Mouse (Mus musculus): ENCODE measurements at regions not wholly inside any gene's neighbourhood (a gene's known extent, or its start where the extent isn't known, plus 50 kb on each side); places are given as distances from the start of the nearest gene placed in this dataset.

DNA sequence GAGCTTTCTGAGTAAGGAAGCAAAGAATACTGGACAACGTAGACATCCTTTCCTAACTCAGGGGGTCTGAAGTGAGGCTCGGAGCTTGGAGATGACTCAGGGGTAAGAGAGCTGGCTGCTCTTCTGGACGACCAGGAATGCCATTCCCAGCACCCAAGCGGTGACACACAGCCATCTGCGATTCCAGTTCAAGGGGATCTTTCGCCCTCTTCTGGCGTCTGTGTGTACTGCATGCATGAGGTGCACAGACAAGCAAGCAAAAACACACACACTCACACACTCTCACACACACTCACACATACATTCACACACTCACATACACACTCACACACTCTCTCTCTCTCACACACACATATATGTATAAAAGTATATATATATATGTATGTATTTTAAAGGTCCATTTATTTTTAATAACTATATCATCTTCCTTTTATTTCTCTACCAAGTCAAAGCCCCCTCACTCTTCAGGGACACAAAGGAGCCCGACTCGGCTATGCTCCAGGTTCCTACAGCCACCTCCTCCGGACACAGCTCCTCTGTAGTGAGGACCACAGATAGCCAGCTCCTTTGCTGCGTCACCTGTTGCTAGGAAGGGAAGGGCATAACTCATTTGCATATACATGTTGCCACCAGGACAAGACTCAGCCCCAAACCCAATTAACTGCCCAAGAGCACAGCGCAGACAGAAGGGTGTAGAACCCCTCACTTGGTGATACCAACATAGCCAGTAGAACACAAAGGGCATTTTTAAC is 91.9 kb upstream of the Smad3 start:
- DNase-seq = peak; percentile 65

DNA sequence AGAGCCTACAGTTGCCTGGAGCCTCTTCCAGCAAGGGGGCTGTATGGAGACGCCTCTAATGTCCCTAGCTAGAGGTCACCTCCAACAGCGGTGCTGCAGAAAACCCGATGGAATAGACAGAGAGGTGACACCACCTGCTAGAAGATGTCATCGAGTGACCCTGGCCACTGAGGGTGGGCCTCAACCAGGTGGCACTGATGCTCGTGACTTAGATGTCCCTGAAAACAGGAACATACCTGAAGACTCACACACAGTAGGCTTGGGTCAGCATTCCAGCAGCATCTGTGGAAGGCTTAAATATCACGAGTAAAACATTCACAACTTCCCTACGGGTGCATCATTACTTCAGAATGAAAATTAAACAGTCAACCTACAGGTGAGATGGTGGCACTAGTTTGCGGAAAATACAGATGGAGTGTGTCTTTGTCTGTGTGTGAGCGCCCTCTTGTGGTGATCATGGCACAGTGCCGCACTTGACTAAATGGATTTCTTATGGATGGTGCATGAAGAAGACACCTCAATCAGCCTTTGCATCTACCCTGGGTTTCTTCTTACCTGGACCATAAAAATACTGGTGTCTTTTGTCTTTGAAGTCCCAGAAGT is 86.2 kb upstream of the Smad3 start:
- DNase-seq = peak; percentile 79

DNA sequence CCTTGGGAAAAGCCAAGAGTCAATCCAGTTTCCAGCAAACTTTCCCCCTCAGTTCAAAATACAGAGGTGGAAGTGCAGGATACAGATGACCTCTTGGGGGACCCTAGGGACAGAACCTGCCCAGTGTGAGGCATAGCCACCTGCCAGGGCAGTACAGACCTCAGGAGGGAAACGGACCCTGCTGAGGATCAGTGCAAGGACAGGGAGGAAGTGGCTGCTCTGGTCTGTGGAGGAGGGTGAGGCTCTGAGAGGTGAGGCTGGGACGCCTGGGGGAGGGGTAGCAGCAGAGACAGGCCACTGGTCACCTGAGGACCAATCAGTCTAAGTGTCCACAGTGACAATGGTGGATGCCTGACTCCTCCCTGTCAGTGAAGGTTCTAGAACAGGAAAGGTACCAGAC is 85.6 kb upstream of the Smad3 start:
- no peak for DNase-seq

DNA sequence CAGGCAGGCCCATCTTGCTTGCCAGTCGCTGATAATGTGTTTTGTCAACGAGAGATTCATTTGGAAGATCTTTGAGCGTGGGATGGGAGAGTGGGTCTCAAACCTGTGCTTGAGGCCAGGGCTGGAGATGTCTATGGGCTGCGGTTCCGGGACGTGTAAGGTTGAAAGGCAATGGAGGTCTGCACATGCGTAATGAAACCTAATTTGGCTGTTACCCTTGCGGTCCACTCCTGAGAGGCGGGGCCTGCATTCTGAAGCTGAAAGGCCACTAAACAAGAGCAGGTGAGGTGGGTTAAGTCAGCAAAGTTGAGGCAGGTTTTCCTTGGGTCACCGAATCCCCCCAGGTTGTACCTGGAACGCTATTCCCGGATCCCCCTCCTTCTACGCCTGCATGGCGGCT is 83.3 kb upstream of the Smad3 start:
- no peak for DNase-seq

DNA sequence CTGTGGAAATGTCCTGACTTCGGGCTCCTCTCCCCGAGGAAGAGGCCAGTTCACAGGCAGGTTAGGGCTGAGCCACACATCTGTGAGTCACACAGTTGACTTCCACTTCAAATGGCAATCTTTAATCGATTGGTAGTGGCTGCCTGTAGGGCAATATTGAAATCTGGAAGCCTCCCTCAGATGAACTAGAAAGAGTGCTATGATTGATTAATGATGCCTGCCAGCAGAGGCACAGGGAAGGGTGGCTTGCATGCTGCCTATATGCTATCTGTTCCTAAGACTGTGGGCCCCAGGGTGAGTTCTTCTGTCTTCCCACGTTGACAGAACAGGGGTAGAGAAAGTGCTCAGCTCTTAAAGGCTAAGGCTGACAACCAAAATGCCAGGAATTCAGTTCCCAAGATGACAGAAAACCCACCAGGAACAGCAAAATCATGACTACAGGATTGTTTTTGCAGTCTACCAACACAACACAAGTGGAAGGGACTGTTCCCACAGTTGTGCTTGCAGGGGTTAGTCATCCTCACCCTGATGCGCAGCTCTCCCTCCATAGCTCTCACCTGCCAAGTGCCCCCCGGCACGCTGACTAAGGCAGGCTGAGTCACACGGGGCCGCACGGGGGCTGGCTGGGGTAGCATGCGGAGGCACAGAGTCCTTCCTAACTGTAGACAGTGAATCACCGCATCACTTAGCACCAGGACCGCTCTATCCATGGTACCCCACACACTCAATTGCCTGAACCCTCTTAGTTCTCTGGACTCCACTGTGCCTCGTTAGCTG is 81.4 kb upstream of the Smad3 start:
- DNase-seq = no peak

DNA sequence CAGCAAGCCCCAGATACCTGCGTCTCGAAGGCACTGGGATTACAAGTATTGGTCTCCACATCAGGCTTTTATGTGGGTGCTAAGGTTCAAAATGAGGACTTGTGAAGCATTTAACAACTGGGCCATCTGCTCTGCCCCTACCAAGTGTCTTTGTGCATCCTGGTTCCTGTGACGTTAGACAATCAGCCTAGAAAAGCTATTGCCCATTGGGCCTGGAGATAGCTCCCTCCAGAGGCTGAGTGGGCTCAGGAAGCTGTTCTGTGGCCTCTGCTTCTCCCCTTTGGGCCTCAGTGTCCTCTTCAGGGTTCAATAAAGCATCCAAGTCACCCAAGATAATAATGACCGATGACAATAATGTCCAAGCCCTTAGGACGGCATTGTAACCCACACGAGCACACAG is 79.8 kb upstream of the Smad3 start:
- DNase-seq = peak; percentile 58

DNA sequence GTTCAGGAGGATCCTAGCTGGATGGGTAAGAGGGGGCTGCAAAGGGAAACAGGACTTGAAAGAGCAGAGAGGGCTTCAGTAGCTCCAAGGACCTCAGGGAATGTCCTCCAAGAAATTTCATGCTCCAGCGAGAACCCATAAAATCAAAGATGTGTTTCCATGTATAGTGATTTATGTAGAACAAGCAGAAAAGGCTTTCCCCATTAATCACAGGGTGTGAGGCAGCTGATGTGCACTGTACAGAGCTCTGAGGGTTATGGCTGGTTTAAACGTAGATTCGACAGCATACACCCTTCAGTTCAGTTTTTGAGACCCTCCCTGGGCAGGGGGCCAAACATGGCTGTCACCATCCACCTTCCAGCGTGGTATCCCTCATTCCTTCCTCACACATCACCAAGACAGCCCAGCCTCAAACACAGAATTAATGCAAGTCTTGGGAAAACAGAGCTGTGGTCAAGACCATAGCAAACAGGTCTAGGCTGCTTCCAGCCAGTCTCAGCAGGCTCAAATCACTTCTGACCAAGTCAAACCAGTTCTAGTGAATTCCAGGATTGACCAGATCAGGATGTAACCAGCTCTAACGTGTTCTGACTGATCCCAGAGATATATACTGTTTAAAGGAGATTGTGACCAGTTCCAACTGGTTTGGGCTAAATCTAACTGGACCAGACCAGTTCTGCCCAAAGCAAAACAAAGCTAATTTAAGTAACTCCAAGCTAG is 78.9 kb upstream of the Smad3 start:
- no peak for DNase-seq

DNA sequence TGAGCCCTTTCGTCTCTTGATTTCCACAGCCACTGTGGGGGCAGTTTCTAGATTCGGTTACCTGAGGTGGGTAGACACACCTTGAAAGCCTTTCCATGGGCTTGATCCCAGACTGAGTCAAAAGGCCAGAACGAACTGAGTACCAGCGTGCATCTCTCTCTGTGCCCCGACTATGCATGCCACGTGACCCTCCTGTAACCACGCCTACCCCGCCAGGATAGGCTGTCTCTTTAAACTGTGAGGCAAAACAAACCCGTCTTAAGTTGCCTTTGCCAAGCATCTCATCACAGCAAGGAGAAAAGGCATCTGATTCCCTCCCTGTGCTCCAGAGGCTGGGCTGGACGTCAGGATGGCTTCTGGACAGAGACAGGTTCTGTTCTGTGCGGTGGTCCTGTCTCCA is 78.2 kb upstream of the Smad3 start:
- peak; percentile 70 for DNase-seq

DNA sequence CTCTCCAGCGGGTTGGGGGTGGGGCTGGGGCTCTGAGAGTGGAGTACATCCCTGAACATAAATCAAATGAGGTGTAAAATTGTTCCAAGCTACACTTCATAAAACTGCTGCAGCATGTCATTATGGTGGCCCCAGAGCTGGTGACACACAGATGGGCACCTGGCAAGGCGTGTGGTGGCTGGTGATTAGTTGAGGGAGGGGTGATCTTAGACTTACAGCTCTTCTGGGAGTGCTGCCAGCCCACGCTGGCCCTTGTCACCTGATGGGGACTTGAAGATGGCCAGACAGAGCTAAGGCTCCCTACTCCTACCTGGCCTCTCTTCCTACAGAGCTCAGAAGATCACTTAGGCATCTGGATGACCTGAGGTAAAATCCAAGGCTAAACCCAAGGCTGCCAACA is 76.6 kb upstream of the Smad3 start:
- DNase-seq = no peak

DNA sequence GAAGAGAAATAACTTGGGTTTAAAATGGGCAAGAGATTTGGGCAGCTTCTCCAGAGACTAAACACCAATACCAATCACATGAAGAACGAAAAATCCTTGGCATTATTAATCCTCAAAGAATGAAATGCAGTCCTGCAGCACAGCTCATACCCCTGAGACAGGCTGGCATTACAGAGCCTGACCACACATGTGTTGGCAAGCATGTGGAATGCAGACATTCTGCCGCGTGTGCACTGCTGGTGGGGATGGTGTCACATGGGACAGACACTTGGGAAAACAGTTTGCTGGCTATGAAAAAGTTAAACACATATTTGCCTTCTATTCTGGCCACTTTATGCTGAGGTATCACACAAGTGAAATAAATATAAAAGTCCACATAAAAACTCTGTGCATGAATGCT is 60.4 kb upstream of the Smad3 start:
- no peak for DNase-seq

DNA sequence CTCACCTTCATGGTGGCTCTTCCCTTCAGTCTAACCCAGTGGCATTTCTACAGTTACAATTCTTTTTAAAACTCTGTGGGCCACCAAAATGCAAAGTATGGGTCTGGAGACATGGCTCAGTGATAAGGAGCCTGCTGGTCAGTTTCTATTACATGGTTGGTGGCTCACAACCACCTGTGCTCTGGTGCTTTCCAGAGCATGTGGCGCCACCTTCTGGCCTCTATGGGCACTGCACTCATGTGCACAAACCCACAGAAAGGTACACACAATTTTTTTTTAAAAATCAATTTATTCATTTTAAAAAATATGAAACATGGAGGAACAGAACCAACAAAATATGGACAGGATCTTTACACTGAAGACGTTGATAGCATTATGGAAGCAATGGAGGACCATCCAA is 58.7 kb upstream of the Smad3 start:
- DNase-seq = peak; percentile 73

DNA sequence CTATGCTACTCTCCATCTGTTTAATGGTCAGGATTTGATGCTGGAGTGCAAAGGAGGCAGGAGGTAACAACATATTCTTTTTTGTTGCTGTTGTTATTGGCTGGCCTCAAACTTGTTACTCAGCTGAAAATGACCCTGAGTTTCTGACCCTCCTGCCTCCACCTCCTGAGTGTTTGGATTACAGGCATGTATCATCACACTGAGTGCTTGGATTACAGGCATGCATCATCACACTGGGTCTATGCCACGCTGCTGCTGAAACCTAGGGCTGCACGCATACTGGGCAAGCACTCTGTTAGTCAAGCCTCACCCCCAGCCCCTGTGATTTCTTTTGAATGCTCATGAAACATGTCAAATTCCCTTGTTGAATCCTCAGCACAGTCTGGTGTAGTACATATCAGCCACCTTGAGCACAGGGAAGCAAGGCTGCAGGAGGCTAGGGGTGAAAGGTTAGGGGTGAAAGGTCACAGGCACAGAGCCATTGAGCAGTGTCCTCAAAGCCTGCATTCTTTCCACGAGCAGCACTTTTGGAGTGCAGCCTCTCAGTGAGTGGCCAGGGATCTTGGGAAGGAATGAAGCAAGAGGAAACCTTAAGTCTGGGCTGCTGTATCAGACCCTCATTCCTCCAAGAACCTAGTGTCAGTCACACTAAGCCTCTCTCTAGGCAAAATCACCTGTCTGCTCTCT is 52.2 kb upstream of the Smad3 start:
- DNase-seq = no peak

Data from thymus, postnatal 4 days (tissue).